Mouse (Mus musculus) testis, adult 2 months (tissue): ENCODE data around the gene Palld.

Experiments used
- CTCF ChIP-seq: fragments of 200-500 bp; IDR thresholded peaks from 2 replicates; pipeline ENCODE4 v1.5.1; 2012; ENCODE audit warnings: low read depth, mild to moderate bottlenecking, inconsistent platforms, low read length, moderate library complexity; ENCODE audit not compliant: control insufficient read depth, insufficient read depth, insufficient replicate concordance
- POLR2A ChIP-seq: fragments of 200-500 bp; IDR thresholded peaks from 2 replicates; pipeline ENCODE4 v1.6.1; 2012; ENCODE audit warnings: low read depth, mild to moderate bottlenecking, inconsistent platforms, low read length, moderate library complexity; ENCODE audit not compliant: control insufficient read depth

DNA sequence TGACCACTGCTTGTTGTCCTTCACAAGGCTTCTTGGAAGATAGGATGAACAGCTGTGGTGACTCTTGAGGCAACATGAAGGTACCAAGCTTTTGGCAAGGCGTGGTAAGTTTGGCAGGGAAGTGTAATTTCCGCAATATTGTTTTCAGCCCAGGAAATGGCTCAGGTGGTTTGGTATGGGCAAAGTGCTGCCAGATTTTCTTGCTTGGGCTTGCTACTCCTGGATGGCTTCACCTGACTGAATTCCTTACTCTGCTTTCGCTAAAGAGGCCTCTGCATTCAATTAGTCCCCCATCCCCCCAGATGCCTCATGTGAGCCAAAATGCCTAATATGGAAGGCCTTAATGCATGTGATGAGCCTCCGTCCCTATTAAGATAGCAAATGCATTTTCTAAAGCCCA, 322.7 kb downstream of the Palld start:
- no peak for TF ChIP-seq POLR2A
- TF ChIP-seq CTCF: no peak
